Mouse (Mus musculus): Measurements from ENCODE around the gene 6430548M08Rik. TPM values are rescaled to one million over a fixed set of nuclear protein-coding genes. Genes with fewer than 3 reads are reported as not detected.

Gene 6430548M08Rik
- polyA plus RNA-seq, 1 experiment from 2014 or later, result 35.7 TPM

- Histone ChIP-seq H3K36me3 (replicated peaks) (peaks cover 52% of the 10 kb centered on the region), H3K9ac (no peak overlapping the region), H3K4me2 (no peak overlapping the region), H3K9me3 (no peaks in the 10 kb centered on the region), H3K4me1 (no peaks in the 10 kb centered on the region), H3K27ac (no peak overlapping the region), H3K27me3 (replicated peaks) (no peaks in the 10 kb centered on the region), H3K4me3 (no peak overlapping the region)
- no peak for ATAC-seq (replicated peaks)
- WGBS, result 89% methylated on average over 8 of the region's 8 CpGs
Measured at GRCm38 (mm10) chr8:120084783-120085182, 29.2 kb upstream of the 6430548M08Rik start.

GRCm38 (mm10) chr8:120089511-120089910, 24.4 kb upstream of the 6430548M08Rik start:
- Histone ChIP-seq H3K36me3 (replicated peaks) (peaks cover 50% of the 10 kb centered on the region), H3K4me2 (no peak overlapping the region), H3K4me3 (no peak overlapping the region), H3K27me3 (replicated peaks) (no peaks in the 10 kb centered on the region), H3K27ac (no peak overlapping the region), H3K9ac (no peak overlapping the region), H3K9me3 (no peaks in the 10 kb centered on the region), H3K4me1 (no peaks in the 10 kb centered on the region)
- ATAC-seq (replicated peaks), result no peak
- WGBS, result 87% methylated on average over 7 of the region's 7 CpGs

DNA sequence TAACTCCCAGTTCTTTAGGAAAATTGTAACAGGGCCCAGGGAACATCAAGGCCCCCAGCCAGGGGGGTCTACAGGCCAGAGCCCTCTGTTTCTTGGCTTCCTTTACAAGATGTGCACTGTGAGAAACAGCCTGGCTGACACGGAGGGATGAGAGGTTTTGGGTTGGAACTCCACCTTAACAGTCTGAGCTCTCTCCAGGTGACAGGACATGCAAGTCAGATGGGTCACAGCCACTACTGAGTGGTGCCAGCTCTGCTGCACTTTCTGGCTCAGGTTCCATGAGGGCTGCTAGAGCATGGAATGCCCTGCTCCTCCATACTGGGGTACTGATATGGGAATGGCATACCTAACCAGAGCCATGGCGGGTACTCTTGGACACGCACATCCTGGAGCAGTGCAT, 22.9 kb upstream of the 6430548M08Rik start:
- no peak for ATAC-seq (replicated peaks)
- H3K4me2 ChIP-seq, result no peak overlapping the region
- peaks cover 39% of the 10 kb centered on the region for H3K36me3 ChIP-seq (replicated peaks)
- H3K4me1 ChIP-seq, result no peaks in the 10 kb centered on the region
- H3K9ac ChIP-seq, result no peak overlapping the region
- 97% methylated on average over 3 of the region's 3 CpGs for WGBS
- H3K27me3 ChIP-seq (replicated peaks), result no peaks in the 10 kb centered on the region
- H3K4me3 ChIP-seq, result no peak overlapping the region
- H3K9me3 ChIP-seq, result no peaks in the 10 kb centered on the region
- H3K27ac ChIP-seq, result no peak overlapping the region

GRCm38 (mm10) chr8:120093103-120093502, 20.8 kb upstream of the 6430548M08Rik start:
- WGBS, result 91% methylated on average over 3 of the region's 3 CpGs
- ATAC-seq (replicated peaks), result no peak
- Histone ChIP-seq H3K27me3 (replicated peaks) (no peaks in the 10 kb centered on the region), H3K36me3 (replicated peaks) (peaks cover 27% of the 10 kb centered on the region; the same call in 1 of the 2 replicates), H3K9ac (no peak overlapping the region), H3K4me1 (no peaks in the 10 kb centered on the region), H3K9me3 (no peaks in the 10 kb centered on the region), H3K27ac (no peak overlapping the region), H3K4me2 (no peak overlapping the region), H3K4me3 (no peak overlapping the region)

DNA sequence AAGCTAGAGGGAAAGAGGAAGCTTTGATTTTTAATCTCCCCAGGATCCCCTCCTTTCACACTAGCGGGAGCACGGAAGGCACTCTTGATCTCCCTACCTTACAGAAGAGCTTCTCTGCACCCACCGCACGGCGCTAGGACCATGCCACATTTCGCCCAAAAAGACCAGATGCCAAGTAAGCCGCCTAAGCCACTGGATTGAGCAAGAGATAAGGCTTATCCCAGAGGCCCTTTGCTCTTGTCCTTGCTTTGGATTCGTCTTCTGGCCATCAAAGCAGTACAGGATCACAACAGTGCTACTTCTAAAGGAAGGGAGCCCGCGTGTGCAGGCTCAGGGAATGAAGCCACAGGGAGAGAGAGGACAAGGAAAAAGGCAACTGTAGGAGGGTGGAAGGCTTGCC, 19.2 kb upstream of the 6430548M08Rik start:
- 80% methylated on average over 10 of the region's 10 CpGs for WGBS
- no peak overlapping the region for H3K27ac ChIP-seq
- no peak overlapping the region for H3K4me2 ChIP-seq
- peaks cover 22% of the 10 kb centered on the region; the same call in 1 of the 2 replicates for H3K36me3 ChIP-seq (replicated peaks)
- no peak overlapping the region for H3K9ac ChIP-seq
- H3K9me3 ChIP-seq, result no peaks in the 10 kb centered on the region
- H3K4me3 ChIP-seq, result no peak overlapping the region
- H3K27me3 ChIP-seq (replicated peaks), result no peaks in the 10 kb centered on the region
- no peak for ATAC-seq (replicated peaks)
- peaks cover 13% of the 10 kb centered on the region for H3K4me1 ChIP-seq

DNA sequence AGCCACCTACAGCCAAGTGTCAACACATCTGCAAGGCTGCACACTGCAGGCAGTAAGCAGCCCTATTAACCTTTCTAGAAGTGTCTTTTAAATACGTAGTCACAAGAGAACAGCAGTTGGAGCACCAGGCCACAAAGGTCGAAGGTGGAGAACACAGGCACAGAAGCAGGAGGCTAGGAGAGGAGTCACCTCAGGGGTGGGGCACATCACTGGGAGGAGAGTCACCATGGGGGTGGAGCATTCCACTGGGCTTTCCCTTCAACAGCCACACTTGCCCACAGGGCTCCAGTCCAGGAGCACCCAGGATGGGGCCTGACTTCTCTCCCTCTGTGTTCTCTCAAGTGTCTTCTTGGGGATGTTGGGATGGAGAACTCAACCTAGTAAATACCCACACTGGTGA, 17.5 kb upstream of the 6430548M08Rik start:
- peaks cover 21% of the 10 kb centered on the region for H3K4me1 ChIP-seq
- H3K27ac ChIP-seq, result no peak overlapping the region
- no peak overlapping the region for H3K4me3 ChIP-seq
- H3K27me3 ChIP-seq (replicated peaks), result no peaks in the 10 kb centered on the region
- H3K9ac ChIP-seq, result no peak overlapping the region
- no peak overlapping the region for H3K4me2 ChIP-seq
- WGBS, result 86% methylated on average over 2 of the region's 2 CpGs
- no peak for ATAC-seq (replicated peaks)
- 0 out of 2 replicates have a peak, but pooled peaks cover 11% of the 10 kb centered on the region for H3K36me3 ChIP-seq (replicated peaks)
- no peaks in the 10 kb centered on the region for H3K9me3 ChIP-seq

DNA sequence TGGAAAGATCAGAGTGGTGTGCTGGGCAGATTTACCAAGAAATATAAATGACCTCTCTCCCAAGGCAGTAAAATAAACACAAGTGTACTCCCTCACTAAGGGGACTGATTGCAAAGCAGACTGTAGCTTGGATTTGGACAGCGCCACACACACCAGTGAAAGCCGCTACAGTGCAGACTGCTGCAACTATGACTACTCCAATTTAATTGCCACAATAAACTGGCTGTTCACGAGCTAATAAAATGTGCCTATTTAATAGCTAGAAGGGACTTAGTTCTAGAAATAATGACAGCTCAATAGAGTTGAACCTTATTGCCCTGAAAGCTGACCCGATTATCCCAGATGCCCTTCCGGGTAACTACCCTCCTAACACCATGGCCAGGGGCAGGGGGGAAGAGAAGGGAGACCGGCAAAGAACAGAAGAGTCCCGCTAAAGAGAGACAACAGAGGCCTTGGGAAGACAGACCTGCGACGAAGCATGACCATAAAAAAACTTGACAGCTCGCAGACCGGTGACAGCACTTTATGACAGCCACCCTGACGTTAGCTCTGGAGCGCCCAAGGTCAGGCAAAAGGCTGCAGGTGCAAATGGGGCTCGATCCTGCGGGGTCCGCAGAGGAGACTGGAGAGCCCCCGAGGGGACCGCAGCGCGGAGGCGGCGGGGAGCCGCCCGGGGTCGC, 13.4 kb upstream of the 6430548M08Rik start:
- ATAC-seq (replicated peaks), result peak; percentile 10; the same call in 1 of the 2 replicates
- Histone ChIP-seq H3K9ac (peak overlapping the region; percentile 68), H3K4me3 (peak overlapping the region; percentile 73), H3K27me3 (replicated peaks) (no peaks in the 10 kb centered on the region), H3K27ac (peak overlapping the region; percentile 92), H3K36me3 (replicated peaks) (no peaks in the 10 kb centered on the region), H3K9me3 (no peaks in the 10 kb centered on the region), H3K4me2 (peak overlapping the region; percentile 77), H3K4me1 (peaks cover 41% of the 10 kb centered on the region)
- WGBS, result 6% methylated on average over 25 of the region's 25 CpGs

DNA sequence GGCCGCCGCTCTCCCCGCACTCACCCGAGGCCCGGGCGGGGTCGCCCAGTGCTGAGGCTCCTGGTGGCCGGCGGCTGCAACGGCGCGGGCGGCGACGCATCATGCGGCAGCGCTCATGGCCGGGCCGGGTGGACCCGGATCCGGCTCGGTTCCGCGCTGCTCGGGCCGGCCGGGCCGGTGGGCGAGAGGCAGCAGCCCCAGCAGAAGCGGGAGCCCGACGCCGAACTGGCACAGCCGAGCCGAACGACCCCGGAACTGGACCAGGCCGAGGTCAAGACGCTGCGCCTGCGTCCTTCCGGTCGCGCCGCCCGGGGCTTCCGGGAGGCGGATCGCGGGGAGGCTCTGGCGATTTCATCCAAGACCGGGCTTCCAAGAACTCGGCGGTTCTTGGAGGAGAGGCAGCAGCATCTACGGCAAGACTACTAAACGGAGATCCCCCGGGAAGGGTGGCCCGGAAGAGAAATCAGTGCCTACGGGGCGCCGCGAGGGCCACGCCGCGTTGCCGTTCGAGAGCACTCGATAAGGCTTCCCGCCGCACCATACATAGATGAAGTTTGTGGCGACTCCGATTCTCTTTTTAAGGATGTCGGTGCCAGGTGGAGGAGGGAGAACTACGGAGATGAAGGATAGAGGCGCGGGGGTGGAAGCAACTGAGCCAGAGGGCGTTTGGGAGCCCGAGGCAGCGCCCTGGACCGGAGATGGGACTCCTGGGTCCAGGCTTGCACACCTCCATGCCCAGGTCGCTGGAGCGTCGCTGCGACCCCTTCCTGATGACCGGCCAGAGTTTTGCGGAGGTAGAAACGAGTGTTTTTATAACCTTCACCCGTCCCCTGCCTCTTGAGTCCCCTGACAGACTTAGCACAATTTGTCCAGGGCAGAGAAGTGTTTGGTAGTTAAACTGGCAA, 12.6 kb upstream of the 6430548M08Rik start, which contains the start of gene Zdhhc7:
Gene Zdhhc7, minus strand, starts transcription at position 415 of the 905 bp plus-strand sequence.
- Histone ChIP-seq H3K27me3 (replicated peaks) (no peaks in the 10 kb centered on the region), H3K9ac (peak within 1 kb of the TSS; percentile 68), H3K4me2 (peak within 1 kb of the TSS; percentile 77), H3K9me3 (no peaks in the 10 kb centered on the region), H3K4me3 (peak within 1 kb of the TSS; percentile 73), H3K4me1 (peaks cover 41% of the 10 kb centered on the region), H3K36me3 (replicated peaks) (no peaks in the 10 kb centered on the region), H3K27ac (peak within 1 kb of the TSS; percentile 92)
- WGBS, result under 1% methylated on average over 88 of the region's 88 CpGs
- ATAC-seq (replicated peaks), result peak; percentile 91

DNA sequence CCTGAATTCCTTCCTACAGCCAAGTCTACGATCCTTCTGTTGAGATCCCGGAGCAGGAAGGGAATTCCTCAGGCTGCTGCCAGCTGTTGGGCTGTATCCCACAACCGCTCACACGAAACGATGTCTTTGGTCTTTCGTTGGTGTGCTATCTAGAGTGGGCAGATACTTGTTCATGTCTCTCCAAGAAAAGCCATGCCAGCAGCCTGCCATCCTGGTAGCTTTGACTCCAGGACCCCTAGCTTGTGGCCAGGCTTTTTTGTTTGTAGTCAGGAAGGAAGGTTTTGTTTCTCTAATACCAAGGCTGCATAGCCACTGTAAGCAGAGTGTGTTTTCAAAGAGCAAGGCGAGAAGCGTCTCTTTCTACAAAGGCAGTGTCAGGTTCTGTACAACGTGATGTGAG, 10.0 kb upstream of the 6430548M08Rik start:
- H3K9ac ChIP-seq, result no peak overlapping the region
- H3K4me2 ChIP-seq, result no peak overlapping the region
- ATAC-seq (replicated peaks), result no peak
- H3K4me3 ChIP-seq, result no peak overlapping the region
- H3K9me3 ChIP-seq, result no peaks in the 10 kb centered on the region
- H3K4me1 ChIP-seq, result peaks cover 35% of the 10 kb centered on the region
- H3K36me3 ChIP-seq (replicated peaks), result no peaks in the 10 kb centered on the region
- 88% methylated on average over 9 of the region's 9 CpGs for WGBS
- no peaks in the 10 kb centered on the region for H3K27me3 ChIP-seq (replicated peaks)
- H3K27ac ChIP-seq, result no peak overlapping the region

- no peaks in the 10 kb centered on the region for H3K36me3 ChIP-seq (replicated peaks)
- 71% methylated on average over 9 of the region's 9 CpGs for WGBS
- H3K27ac ChIP-seq, result no peak overlapping the region
- no peaks in the 10 kb centered on the region for H3K27me3 ChIP-seq (replicated peaks)
- peaks cover 29% of the 10 kb centered on the region for H3K4me1 ChIP-seq
- no peak overlapping the region for H3K9ac ChIP-seq
- H3K4me2 ChIP-seq, result no peak overlapping the region
- ATAC-seq (replicated peaks), result no peak
- no peaks in the 10 kb centered on the region for H3K9me3 ChIP-seq
- H3K4me3 ChIP-seq, result no peak overlapping the region
Measured at GRCm38 (mm10) chr8:120104721-120105272, 9.2 kb upstream of the 6430548M08Rik start.

GRCm38 (mm10) chr8:120109149-120109548, 4.8 kb upstream of the 6430548M08Rik start:
- 65% methylated on average over 3 of the region's 3 CpGs for WGBS
- no peaks in the 10 kb centered on the region for H3K36me3 ChIP-seq (replicated peaks)
- no peak for ATAC-seq (replicated peaks)

GRCm38 (mm10) chr8:120110966-120111365, 3.0 kb upstream of the 6430548M08Rik start:
- Histone ChIP-seq H3K27me3 (replicated peaks) (peaks cover 6% of the 10 kb centered on the region; the same call in 1 of the 2 replicates), H3K27ac (no peak overlapping the region), H3K4me1 (peaks cover 21% of the 10 kb centered on the region), H3K36me3 (replicated peaks) (no peaks in the 10 kb centered on the region), H3K4me2 (no peak overlapping the region), H3K4me3 (no peak overlapping the region), H3K9ac (no peak overlapping the region), H3K9me3 (no peaks in the 10 kb centered on the region)
- 83% methylated on average over 4 of the region's 4 CpGs for WGBS
- no peak for ATAC-seq (replicated peaks)

More at GRCm38 (mm10) chr8:120109149-120109548, 4.8 kb upstream of the 6430548M08Rik start:
- no peak overlapping the region for H3K27ac ChIP-seq
- no peak overlapping the region for H3K4me2 ChIP-seq
- no peaks in the 10 kb centered on the region for H3K9me3 ChIP-seq
- no peak overlapping the region for H3K9ac ChIP-seq
- H3K27me3 ChIP-seq (replicated peaks), result no peaks in the 10 kb centered on the region
- H3K4me1 ChIP-seq, result peaks cover 6% of the 10 kb centered on the region
- no peak overlapping the region for H3K4me3 ChIP-seq

Data from midbrain, embryonic 15.5 days (tissue).